Mouse (Mus musculus): ENCODE measurements around the gene Ctnnd2.

- no peak for TF ChIP-seq CTCF (conservative IDR thresholded peaks at IDR 0.05; ENCODE audit: insufficient read depth, insufficient read length, low read depth, low read length)
- TF ChIP-seq POLR2A (IDR thresholded peaks at IDR 0.05; ENCODE audit: low read depth, low read length) = no peak
Measured at GRCm38 (mm10) chr15:30373654-30374215, 201.3 kb downstream of the Ctnnd2 start.
